Mouse (Mus musculus) kidney, embryonic 15.5 days (tissue): Measurements from ENCODE around the gene Fam241b. TPM values are rescaled to one million over a fixed set of nuclear protein-coding genes. Genes with fewer than 3 reads are reported as not detected.

ENCODE experiments used
- ATAC-seq: fragments of 200-750 bp; cut with Nextera tagmentation; replicated peaks from 2 replicates; pipeline ENCODE4 v1.8.0; 2017; ENCODE audit warnings: moderate TSS enrichment; ENCODE audit not compliant: low FRiP score
- H3K27ac ChIP-seq: fragments of 300-500 bp; sonication (generic); 2 replicates; pipeline ENCODE4 v1.5.1; 2015; ENCODE audit warnings: mild to moderate bottlenecking, inconsistent platforms
- H3K27me3 ChIP-seq: fragments of 300-500 bp; sonication (generic); 2 replicates; pipeline ENCODE4 v1.6.1; 2015; ENCODE audit warnings: inconsistent platforms
- H3K36me3 ChIP-seq: fragments of 300-500 bp; sonication (generic); 2 replicates; pipeline ENCODE4 v1.6.1; 2015; ENCODE audit warnings: inconsistent platforms
- H3K4me1 ChIP-seq: fragments of 300-500 bp; sonication (generic); 2 replicates; pipeline ENCODE4 v1.6.1; 2015; ENCODE audit warnings: inconsistent platforms
- H3K4me2 ChIP-seq: fragments of 300-500 bp; sonication (generic); 2 replicates; pipeline ENCODE4 v1.6.1; 2015; ENCODE audit warnings: moderate library complexity, mild to moderate bottlenecking, inconsistent platforms
- H3K4me3 ChIP-seq: fragments of 300-500 bp; sonication (generic); replicated peaks from 2 replicates; pipeline ENCODE4 v1.5.1; 2015; ENCODE audit warnings: mild to moderate bottlenecking, inconsistent platforms
- H3K9ac ChIP-seq: fragments of 300-500 bp; sonication (generic); 2 replicates; pipeline ENCODE4 v1.6.1; 2015; ENCODE audit warnings: mild to moderate bottlenecking, inconsistent platforms
- H3K9me3 ChIP-seq: fragments of 300-500 bp; sonication (generic); replicated peaks from 2 replicates; pipeline ENCODE4 v1.6.1; 2016; ENCODE audit warnings: inconsistent platforms
- WGBS: fragments of 180-500 bp; shearing (Covaris S2); methylation state at CpG from one replicate; pipeline ENCODE4 v1.1.7; 2015; ENCODE audit warnings: mixed read lengths; 5-methylcytosine and 5-hydroxymethylcytosine counted together
- polyA plus RNA-seq: library from polyadenylated mRNA; unstranded; fragments of >200 nt; fragmentation: Nextera tagmentation; extraction: Ambion mirVana; gene quantifications from 2 replicates; pipeline ENCODE4 v1.2.1, GENCODE M21; 2015

Fam241b gene
- polyA plus RNA-seq, 1 experiment from 2014 or later, result 12.8 TPM

- Histone ChIP-seq H3K27ac (no peak overlapping the region), H3K4me2 (no peak overlapping the region), H3K4me1 (peaks cover 18% of the 10 kb centered on the region), H3K36me3 (no peaks in the 10 kb centered on the region), H3K27me3 (0 out of 2 replicates have a peak, but pooled peaks cover 5% of the 10 kb centered on the region), H3K9me3 (no peaks in the 10 kb centered on the region), H3K4me3 (no peak overlapping the region), H3K9ac (no peak overlapping the region)
- WGBS, result 6% methylated on average over 9 of the region's 9 CpGs
- no peak for ATAC-seq
Measured at GRCm38 (mm10) chr10:62172841-62173553, 29.3 kb upstream of the Fam241b start.

GRCm38 (mm10) chr10:62162410-62162809 lies 18.7 kb upstream of the Fam241b start:
- Histone ChIP-seq H3K9me3 (no peaks in the 10 kb centered on the region), H3K27ac (no peak overlapping the region), H3K9ac (no peak overlapping the region), H3K4me1 (peaks cover 12% of the 10 kb centered on the region), H3K4me2 (peak overlapping the region; percentile 12; the same call in 1 of the 2 replicates), H3K27me3 (no peaks in the 10 kb centered on the region), H3K4me3 (no peak overlapping the region), H3K36me3 (no peaks in the 10 kb centered on the region)
- ATAC-seq, result 0 out of 2 replicates have a peak, but pooled peaks have one; percentile 52
- WGBS, result 35% methylated on average over 10 of the region's 10 CpGs

- H3K36me3 ChIP-seq, result no peaks in the 10 kb centered on the region
- H3K4me3 ChIP-seq, result no peak overlapping the region
- peaks cover 20% of the 10 kb centered on the region; the same call in 1 of the 2 replicates for H3K27me3 ChIP-seq
- no peak overlapping the region for H3K9ac ChIP-seq
- no peaks in the 10 kb centered on the region for H3K9me3 ChIP-seq
- no peaks in the 10 kb centered on the region for H3K4me1 ChIP-seq
- H3K27ac ChIP-seq, result no peak overlapping the region
- H3K4me2 ChIP-seq, result no peak overlapping the region
- ATAC-seq, result no peak
- 64% methylated on average over 7 of the region's 7 CpGs for WGBS
Measured at GRCm38 (mm10) chr10:62149929-62150328, 6.2 kb upstream of the Fam241b start.

- 63% methylated on average over 12 of the region's 12 CpGs for WGBS
Measured at GRCm38 (mm10) chr10:62147466-62148248, 3.9 kb upstream of the Fam241b start.

GRCm38 (mm10) chr10:62145957-62146356 lies 2.2 kb upstream of the Fam241b start:
- H3K27ac ChIP-seq, result no peak overlapping the region
- H3K36me3 ChIP-seq, result no peaks in the 10 kb centered on the region
- no peaks in the 10 kb centered on the region for H3K9me3 ChIP-seq
- H3K9ac ChIP-seq, result no peak overlapping the region
- no peak overlapping the region for H3K4me3 ChIP-seq
- H3K27me3 ChIP-seq, result peaks cover 39% of the 10 kb centered on the region
- H3K4me1 ChIP-seq, result no peaks in the 10 kb centered on the region
- 51% methylated on average over 5 of the region's 5 CpGs for WGBS
- no peak for ATAC-seq
- no peak overlapping the region for H3K4me2 ChIP-seq

More at GRCm38 (mm10) chr10:62147466-62148248, 3.9 kb upstream of the Fam241b start:
- H3K36me3 ChIP-seq, result no peaks in the 10 kb centered on the region
- no peak overlapping the region for H3K4me2 ChIP-seq
- no peaks in the 10 kb centered on the region for H3K4me1 ChIP-seq
- H3K4me3 ChIP-seq, result no peak overlapping the region
- no peak overlapping the region for H3K27ac ChIP-seq
- ATAC-seq, result no peak
- no peaks in the 10 kb centered on the region for H3K9me3 ChIP-seq
- peaks cover 30% of the 10 kb centered on the region; the same call in 1 of the 2 replicates for H3K27me3 ChIP-seq
- H3K9ac ChIP-seq, result no peak overlapping the region

- H3K4me2 ChIP-seq, result no peak overlapping the region
- no peak overlapping the region for H3K27ac ChIP-seq
- 9% methylated on average over 3 of the region's 3 CpGs for WGBS
- H3K9ac ChIP-seq, result no peak overlapping the region
- peaks cover 8% of the 10 kb centered on the region for H3K4me1 ChIP-seq
- ATAC-seq, result no peak
- H3K27me3 ChIP-seq, result peaks cover 82% of the 10 kb centered on the region
- H3K9me3 ChIP-seq, result no peaks in the 10 kb centered on the region
- H3K4me3 ChIP-seq, result no peak overlapping the region
- no peaks in the 10 kb centered on the region for H3K36me3 ChIP-seq
Measured at GRCm38 (mm10) chr10:62138040-62138439, 5.7 kb downstream of the Fam241b start.

GRCm38 (mm10) chr10:62137150-62137549 lies 6.6 kb downstream of the Fam241b start:
- 2% methylated on average over 4 of the region's 4 CpGs for WGBS

GRCm38 (mm10) chr10:62135696-62136470 lies 7.8 kb downstream of the Fam241b start:
- no peak overlapping the region for H3K9ac ChIP-seq
- H3K4me2 ChIP-seq, result no peak overlapping the region
- H3K4me3 ChIP-seq, result no peak overlapping the region
- H3K36me3 ChIP-seq, result no peaks in the 10 kb centered on the region
- H3K27ac ChIP-seq, result no peak overlapping the region
- H3K4me1 ChIP-seq, result peaks cover 21% of the 10 kb centered on the region
- no peak for ATAC-seq
- H3K9me3 ChIP-seq, result no peaks in the 10 kb centered on the region
- H3K27me3 ChIP-seq, result peaks cover 94% of the 10 kb centered on the region
- WGBS, result 3% methylated on average over 8 of the region's 8 CpGs

More at GRCm38 (mm10) chr10:62137150-62137549, 6.6 kb downstream of the Fam241b start:
- H3K9me3 ChIP-seq, result no peaks in the 10 kb centered on the region
- no peak overlapping the region for H3K4me3 ChIP-seq
- H3K36me3 ChIP-seq, result no peaks in the 10 kb centered on the region
- ATAC-seq, result no peak
- H3K9ac ChIP-seq, result no peak overlapping the region
- no peak overlapping the region for H3K4me2 ChIP-seq
- peaks cover 91% of the 10 kb centered on the region for H3K27me3 ChIP-seq
- H3K27ac ChIP-seq, result no peak overlapping the region
- peaks cover 17% of the 10 kb centered on the region for H3K4me1 ChIP-seq

- WGBS, result under 1% methylated on average over 29 of the region's 29 CpGs
- Histone ChIP-seq H3K9me3 (no peaks in the 10 kb centered on the region), H3K36me3 (no peaks in the 10 kb centered on the region), H3K9ac (no peak within 1 kb of the TSS), H3K27me3 (peaks cover 100% of the 10 kb centered on the region), H3K4me1 (peaks cover 21% of the 10 kb centered on the region), H3K27ac (no peak within 1 kb of the TSS), H3K4me2 (peak within 1 kb of the TSS; percentile 55), H3K4me3 (peak within 1 kb of the TSS; percentile 24)
- 0 out of 2 replicates have a peak, but pooled peaks have one; percentile 22 for ATAC-seq
Measured at GRCm38 (mm10) chr10:62132691-62133281, 10.9 kb downstream of the Fam241b start, which contains the start of gene Neurog3. Gene Neurog3 (plus strand): TSS chr10:62133090.

GRCm38 (mm10) chr10:62128316-62128951 lies 15.3 kb downstream of the Fam241b start:
- Histone ChIP-seq H3K4me2 (no peak overlapping the region), H3K27ac (no peak overlapping the region), H3K36me3 (no peaks in the 10 kb centered on the region), H3K9me3 (no peaks in the 10 kb centered on the region), H3K9ac (no peak overlapping the region), H3K27me3 (peaks cover 86% of the 10 kb centered on the region), H3K4me1 (peaks cover 17% of the 10 kb centered on the region), H3K4me3 (no peak overlapping the region)
- no peak for ATAC-seq
- under 1% methylated on average over 31 of the region's 32 CpGs for WGBS

GRCm38 (mm10) chr10:62127711-62128231 lies 15.9 kb downstream of the Fam241b start:
- 28% methylated on average over 21 of the region's 21 CpGs for WGBS

More at GRCm38 (mm10) chr10:62127711-62128231, 15.9 kb downstream of the Fam241b start:
- no peaks in the 10 kb centered on the region for H3K9me3 ChIP-seq
- no peak for ATAC-seq
- H3K4me2 ChIP-seq, result no peak overlapping the region
- no peak overlapping the region for H3K4me3 ChIP-seq
- H3K27me3 ChIP-seq, result peaks cover 79% of the 10 kb centered on the region
- no peak overlapping the region for H3K27ac ChIP-seq
- no peak overlapping the region for H3K9ac ChIP-seq
- no peaks in the 10 kb centered on the region for H3K36me3 ChIP-seq
- peaks cover 10% of the 10 kb centered on the region for H3K4me1 ChIP-seq
